Mouse (Mus musculus): Measurements from ENCODE around the gene Fam122b.
"Not testable (repeated sequence)": the region's sequence is repeated elsewhere in the genome, so short reads cannot be mapped to it uniquely, and the experiment has no call there.

Fam122b gene

DNA sequence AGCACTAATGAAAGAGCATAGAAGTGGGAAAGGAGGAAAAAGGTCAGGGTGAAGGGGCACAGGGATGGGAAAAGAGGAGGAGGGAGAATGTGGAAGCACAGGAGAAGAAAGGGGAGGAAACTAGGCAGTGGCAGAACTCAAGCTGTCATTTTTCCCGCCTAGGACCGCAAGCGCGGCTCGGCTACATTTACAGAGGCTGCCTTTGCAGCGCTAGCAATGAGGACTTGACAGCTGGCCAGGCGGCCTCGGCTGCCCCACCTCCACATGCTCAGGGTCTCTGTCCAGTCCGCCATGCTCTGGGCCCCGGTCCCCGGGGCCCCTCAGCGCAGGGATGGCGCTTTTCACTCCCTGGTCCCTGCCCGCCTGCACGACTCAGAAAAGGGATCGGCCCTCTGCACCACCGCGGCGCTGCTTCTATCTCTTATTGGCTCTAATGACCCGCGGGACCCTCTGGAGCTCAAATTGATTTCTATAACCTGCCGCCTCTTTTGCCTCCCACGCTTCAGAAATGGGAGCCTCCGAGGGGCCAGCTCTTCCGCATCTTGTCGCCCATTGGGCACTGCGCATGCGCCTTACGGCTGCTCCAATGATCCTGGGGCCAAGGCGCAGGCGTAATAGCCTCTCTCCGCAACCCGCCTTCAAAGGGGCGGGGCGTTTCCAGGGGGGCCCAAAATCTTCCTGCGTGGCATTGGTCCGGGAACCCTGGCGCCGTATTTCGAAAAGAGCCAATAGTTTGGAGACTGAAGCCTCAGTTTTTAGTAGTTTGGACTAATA lies at the start of gene Fam122b:
Fam122b (minus strand) TSS at position 517 of the 774 bp plus-strand sequence.
- peak; percentile 86 for DNase-seq

- DNase-seq = no peak
Observed at GRCm38 (mm10) chrX:53287924-53288323, 18.3 kb upstream of the Fam122b start.

DNA sequence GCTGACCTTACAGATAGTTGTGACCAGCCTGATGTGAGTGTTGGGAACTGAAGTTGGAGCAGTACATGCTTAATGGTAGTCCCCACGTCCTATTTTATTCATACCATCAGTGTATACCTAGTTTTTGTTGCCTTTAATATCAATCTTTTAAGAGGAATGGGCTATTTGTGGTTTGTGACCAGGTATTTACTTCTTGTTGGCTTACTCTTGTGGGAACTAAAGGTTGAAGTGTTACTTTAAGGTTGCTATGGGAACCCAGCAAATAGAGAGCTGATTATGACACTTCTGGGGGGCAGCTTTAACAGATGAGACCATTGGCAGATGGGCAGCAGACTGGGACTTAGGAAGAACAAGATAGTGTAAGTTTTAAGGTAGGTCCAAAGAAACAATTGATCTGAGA lies 3.5 kb upstream of the Fam122b start, which contains the start of gene Fam122c:
Fam122c (plus strand) TSS at position 301 of the 400 bp plus-strand sequence.
- DNase-seq = no peak

- DNase-seq = not testable (repeated sequence)
Observed at GRCm38 (mm10) chrX:53271628-53272027, 2.0 kb upstream of the Fam122b start.

DNA sequence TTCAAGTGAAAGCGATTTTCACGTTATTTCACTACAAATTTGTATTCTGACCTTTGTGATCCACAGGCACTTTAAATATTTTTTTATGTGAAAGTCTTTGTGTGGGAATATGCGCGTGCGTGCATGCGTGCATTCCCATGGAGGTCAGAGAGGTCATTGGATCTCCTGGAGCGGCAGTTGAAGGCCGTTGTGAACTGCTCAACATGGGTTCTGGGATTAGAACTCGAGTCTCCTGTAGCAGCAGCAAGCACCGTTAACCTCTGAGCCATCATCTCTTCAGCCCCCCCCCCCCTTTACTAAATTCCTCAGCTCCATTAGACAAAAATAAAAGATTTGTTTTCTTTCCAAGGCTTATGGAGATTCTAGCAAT lies 443 bp upstream of the Fam122b start:
- DNase-seq = no peak

GRCm38 (mm10) chrX:53268856-53269255 lies 749 bp downstream of the Fam122b start:
- DNase-seq = peak; percentile 21

DNA sequence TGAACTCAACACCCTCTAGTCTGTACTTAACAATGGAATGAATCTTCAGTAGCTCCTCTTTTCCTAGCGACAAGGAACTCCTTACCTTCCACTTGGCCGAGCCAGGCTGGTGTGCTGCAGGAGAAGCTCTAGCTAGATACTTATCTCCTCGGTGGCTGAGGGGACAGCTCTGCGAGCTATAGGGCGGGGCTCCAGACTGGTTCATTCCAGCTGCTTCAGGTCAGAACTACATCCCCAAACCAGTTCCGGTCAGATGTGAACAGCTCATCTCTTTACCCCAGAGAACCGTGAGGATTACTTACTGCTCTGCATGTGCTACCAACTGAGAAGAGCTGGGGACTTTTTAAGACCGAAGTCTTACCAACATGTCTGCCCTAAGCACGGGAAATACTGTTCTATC lies 3.4 kb downstream of the Fam122b start:
- DNase-seq = no peak

DNA sequence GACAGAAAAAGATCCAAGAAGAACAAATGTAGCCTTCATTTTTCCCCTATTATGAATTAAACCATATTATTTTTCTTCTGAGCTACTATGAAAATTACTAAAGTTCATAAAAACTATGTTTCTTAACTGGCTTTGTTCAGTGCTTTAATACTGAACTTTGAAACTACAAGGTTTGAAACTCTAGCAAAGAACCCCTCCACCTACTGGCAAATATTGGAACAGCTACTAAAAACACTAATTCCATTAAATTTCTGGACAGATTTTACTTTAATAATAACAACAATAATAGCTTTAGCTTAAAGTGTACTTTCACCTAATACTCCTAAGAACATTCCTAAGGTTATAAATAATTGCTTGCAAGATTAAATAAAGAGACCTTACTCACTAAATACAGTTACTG lies 14.4 kb downstream of the Fam122b start:
- no peak for DNase-seq

GRCm38 (mm10) chrX:53240011-53240410 lies 29.6 kb downstream of the Fam122b start, which contains the start of gene Plac1:
Gene Plac1, minus strand, starts transcription at chrX:53240111.
- DNase-seq = no peak

GRCm38 (mm10) chrX:53237971-53238370 lies 31.6 kb downstream of the Fam122b start:
- DNase-seq = no peak

DNA sequence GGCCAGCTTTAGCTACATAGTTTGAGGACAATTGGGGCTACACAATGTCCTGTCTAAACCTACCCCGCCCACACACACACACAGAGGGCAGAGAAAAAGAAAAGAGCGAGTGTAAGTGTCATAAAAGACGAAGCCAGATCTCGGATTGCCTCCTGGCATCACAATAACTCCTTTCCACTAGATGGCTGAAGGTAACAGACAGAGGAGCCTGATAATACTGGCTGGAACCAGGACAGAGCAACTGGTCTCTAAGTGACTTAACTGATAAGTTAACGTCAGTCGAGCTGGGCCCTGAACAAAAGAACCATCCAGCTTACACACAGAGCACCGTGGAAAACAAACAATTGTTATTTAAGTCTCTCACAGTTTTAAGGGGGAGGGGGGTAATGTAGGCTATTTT lies 33.2 kb downstream of the Fam122b start:
- no peak for DNase-seq

- DNase-seq = no peak
Observed at GRCm38 (mm10) chrX:53233689-53234088, 35.9 kb downstream of the Fam122b start.

DNA sequence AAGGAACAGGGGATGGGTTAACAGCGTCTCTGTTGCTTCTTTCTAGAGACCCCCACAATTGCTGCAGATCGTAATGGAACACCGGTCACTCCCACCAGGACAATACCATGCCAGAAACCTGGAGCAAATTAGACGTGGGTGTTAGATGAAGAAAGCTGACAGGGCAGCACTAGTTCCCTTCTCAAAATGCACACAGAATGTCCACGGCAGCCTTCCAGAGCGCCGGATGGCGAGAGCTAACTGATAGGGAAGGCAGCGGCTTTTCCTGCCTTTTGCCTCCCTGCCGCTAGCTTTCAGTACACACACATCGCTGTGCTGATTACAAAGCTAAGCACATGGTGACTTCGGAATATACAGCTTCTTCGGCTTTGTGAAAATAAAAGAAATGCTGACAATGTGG lies 37.6 kb downstream of the Fam122b start:
- DNase-seq = peak; percentile 11

GRCm38 (mm10) chrX:53224353-53224944 lies 45.2 kb downstream of the Fam122b start:
- DNase-seq = no peak

DNA sequence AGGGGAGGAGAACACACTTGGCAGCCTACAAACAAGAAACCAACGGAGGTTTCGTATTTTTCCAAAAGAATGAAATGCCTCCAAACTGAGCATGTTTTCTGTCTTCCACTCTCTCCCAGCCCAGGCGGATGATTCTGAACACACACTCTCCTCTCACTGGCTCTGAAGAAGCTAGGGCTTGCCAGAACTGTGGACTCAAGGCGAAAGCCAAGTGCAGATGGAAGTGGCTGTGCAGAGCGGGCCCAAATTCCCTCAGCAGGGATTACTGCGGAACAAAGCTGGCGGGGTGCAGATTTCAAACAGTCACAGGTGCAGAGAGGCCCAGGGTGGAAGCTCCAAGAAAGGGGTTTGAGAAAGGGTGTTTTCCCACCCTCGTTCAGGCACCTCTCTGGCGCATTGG lies 48.8 kb downstream of the Fam122b start:
- no peak for DNase-seq

DNA sequence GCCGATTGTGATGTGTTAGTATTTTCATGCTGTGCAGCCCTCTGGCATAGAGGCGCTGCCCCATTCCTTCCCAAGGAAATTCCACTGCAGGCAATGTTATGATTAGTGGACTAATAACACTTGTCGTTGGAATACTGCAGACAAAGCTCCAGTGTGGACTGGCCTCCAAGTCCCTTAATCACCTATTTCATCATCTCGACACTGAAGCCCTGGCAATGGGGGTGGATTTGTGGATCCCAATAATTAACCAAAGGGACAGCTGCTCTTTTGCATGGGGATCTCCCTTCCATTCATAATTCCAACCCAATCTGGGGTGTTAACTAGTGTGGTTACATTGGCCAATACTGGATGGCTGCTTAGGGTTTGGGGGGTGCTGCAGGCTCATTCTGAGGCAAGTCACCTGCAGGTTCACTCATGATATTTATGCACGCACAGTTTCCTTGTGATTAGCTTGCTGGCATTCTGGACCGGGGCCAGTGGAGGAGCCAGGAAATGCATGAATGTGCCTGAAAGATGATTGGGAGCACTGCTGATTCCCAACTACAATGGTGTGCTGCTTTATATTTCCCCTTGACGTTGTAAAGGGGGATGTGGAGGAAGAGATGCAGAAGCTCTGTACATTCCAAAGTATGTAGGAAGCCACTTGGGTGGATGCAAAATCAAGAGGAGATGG lies 54.9 kb downstream of the Fam122b start:
- DNase-seq = no peak

DNA sequence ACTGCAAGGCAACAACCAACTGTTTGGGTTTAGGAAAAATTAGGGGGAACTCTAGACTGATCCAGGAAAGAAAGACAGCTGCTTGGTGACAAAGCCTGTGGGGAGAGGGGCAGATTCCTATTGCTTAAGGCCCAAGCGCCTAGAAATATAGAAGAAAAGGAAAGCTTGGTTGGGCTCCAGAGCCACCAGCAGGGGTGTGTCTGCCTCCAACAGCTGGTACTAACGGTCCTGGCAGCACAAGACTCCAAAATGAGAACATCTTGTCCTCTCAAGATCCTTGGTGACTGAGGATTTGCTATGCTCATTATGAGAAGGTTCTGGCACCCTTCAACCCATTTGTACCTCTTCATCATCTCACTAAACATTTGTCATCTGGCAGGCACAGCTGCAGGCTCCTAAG lies 55.8 kb downstream of the Fam122b start:
- DNase-seq = no peak

DNA sequence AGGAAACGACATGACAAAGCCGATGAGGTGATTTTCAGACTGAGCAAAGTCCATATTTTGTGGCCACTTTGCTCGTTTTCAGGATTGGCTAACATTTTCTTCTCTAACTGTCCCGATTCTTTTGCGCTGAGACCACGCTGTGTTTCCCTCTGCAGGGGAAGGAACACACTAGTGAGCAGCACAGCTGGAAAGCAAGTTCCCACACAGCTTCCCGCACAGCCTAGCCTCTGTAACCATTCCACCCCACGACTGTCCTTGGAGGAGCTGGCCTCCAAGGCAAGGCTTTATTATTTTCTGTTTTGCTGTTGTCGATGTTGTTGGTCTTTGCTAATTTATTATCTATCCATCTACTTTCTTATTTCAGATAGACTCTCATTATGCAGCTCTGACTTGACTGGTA lies 57.1 kb downstream of the Fam122b start:
- no peak for DNase-seq

DNA sequence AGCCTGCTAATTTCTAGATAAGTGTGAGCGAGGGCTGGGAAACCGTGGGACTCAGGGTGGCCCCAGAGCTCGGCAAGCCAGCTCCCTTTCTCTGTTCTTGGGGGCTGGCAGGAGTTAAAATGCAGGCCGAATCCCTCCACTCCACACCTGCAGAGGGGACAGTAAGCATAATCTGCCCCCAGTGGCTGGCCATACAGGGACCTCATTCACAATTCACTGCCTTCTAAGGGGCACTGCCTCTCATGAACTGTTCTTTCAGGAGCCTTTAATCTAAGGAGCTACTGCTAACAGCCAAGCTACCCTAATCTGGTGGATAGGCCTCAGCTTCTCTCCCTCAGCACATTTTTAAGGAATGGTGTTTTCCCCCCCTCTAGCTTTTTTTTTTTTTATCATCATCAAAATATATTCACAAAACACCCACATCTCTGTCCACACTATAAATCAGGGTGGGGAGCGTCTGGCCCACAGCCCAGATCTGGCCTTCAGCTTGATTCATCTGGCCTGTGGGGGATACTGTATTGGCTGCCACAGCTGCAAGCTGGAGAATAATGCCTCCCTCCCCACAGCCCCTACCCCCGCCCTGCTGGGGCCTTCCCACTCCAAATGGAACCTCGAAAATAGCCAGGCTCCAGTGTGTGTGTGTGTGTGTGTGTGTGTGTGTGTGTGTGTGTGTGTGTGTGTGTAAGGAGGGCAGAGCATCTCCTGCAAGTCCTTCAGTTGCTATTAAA lies 57.7 kb downstream of the Fam122b start:
- peak; percentile 29 for DNase-seq

GRCm38 (mm10) chrX:53209431-53209830 lies 60.2 kb downstream of the Fam122b start:
- no peak for DNase-seq

DNA sequence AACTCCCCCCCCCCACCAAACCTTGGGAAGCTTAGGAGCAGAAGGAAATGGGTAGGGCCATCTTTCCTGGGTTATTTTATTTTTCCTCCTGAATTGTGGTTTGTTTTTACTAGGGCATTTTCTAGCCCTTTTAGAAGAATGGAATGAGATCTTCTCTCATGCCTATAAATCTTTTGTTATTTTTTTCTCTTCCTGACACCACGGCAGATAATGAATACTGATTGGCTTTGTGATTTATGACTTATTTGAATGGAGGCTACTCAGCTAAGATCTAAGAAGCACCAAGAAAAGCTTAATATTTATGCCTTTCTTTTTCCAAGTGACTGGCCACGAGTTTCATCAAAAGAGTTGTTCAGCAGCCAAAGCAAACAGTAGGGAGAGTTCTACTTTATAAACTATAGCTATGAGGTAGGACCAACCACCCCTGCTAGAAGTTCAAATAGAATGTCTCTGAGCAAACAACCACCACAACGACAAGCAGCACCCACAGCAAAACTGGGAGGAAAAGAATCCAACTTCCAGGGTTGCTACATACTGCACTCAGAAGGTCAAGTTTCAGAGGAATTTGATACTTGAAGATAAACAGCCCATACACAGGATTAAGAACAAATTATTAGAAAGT lies 64.8 kb downstream of the Fam122b start:
- no peak for DNase-seq

- DNase-seq = no peak
Observed at GRCm38 (mm10) chrX:53201616-53202015, 68.0 kb downstream of the Fam122b start.

GRCm38 (mm10) chrX:53197681-53198080 lies 71.9 kb downstream of the Fam122b start:
- DNase-seq = no peak

Measured in right cerebral cortex, postnatal 4 days (tissue).